Mouse (Mus musculus) CH12.LX (cell line): ENCODE measurements around the gene Olfr976. TPM values are rescaled to one million over a fixed set of nuclear protein-coding genes. Genes with fewer than 3 reads are reported as not detected.
"Not testable (repeated sequence)": the region's sequence is repeated elsewhere in the genome, so short reads cannot be mapped to it uniquely, and the experiment has no call there.

Experiments
- DNase-seq: peaks from one replicate; pipeline ENCODE4 v3.0.0-alpha.2; 2013; ENCODE audit errors: extremely low read depth
- H3K27ac ChIP-seq: 2 replicates; pipeline ENCODE4 v1.5.1; 2012; ENCODE audit warnings: low read depth, mild to moderate bottlenecking, control low read depth, moderate library complexity; ENCODE audit not compliant: insufficient read depth
- H3K27me3 ChIP-seq: replicated peaks from 2 replicates; pipeline ENCODE3; 2012; ENCODE audit warnings: inconsistent platforms
- H3K36me3 ChIP-seq, 2 experiments: replicated peaks in 1 of 2; 2 replicates each; pipeline versions ENCODE3 to v1.6.1; 2012; ENCODE audit warnings: inconsistent platforms in 1 of 2, low read length in 1 of 2, mild to moderate bottlenecking in 1 of 2, mixed read lengths in 1 of 2, moderate library complexity in 1 of 2; ENCODE audit not compliant: control insufficient read depth in 1 of 2, insufficient read depth in 1 of 2
- H3K4me1 ChIP-seq, 2 experiments: 2 replicates each; pipeline ENCODE4 v1.6.1; 2012; ENCODE audit warnings: inconsistent platforms in 1 of 2, moderate library complexity in 1 of 2; ENCODE audit not compliant: insufficient read depth in 2 of 2, control insufficient read depth in 1 of 2
- H3K4me2 ChIP-seq: 2 replicates; pipeline ENCODE4 v1.6.1; 2012; ENCODE audit warnings: low read depth, mild to moderate bottlenecking, control low read depth; ENCODE audit not compliant: poor library complexity, insufficient read depth, severe bottlenecking
- H3K4me3 ChIP-seq, 3 experiments: fragments of 150-350 bp in 1 of 3; sonication (generic) in 1 of 3; replicated peaks in 1 of 3; 2 replicates each; pipeline versions ENCODE3 to v1.5.1; 2011 to 2012; ENCODE audit warnings: low read depth in 2 of 3, low read length in 2 of 3, mild to moderate bottlenecking in 2 of 3, moderate library complexity in 2 of 3, control low read depth in 1 of 3, improper control_type of control experiment in 1 of 3, inconsistent platforms in 1 of 3, mixed read lengths in 1 of 3; ENCODE audit not compliant: poor library complexity in 1 of 3
- H3K79me2 ChIP-seq: replicated peaks from 2 replicates; pipeline ENCODE4 v1.6.1; 2012; ENCODE audit warnings: mild to moderate bottlenecking, moderate library complexity; ENCODE audit not compliant: control insufficient read depth, poor library complexity, insufficient read depth, severe bottlenecking; ENCODE audit errors: extremely low read depth
- H3K9ac ChIP-seq: 2 replicates; pipeline ENCODE4 v1.6.1; 2012; ENCODE audit warnings: low read depth, mild to moderate bottlenecking, control low read depth, moderate library complexity; ENCODE audit not compliant: insufficient read depth
- H3K9me3 ChIP-seq: replicated peaks from 2 replicates; pipeline ENCODE3; 2012; ENCODE audit warnings: low read length, inconsistent platforms, mixed read lengths
- BHLHE40 ChIP-seq: IDR thresholded peaks from 2 replicates; pipeline ENCODE4 v1.6.1; 2011; ENCODE audit warnings: mild to moderate bottlenecking, low read depth, low read length, improper control_type of control experiment
- CHD2 ChIP-seq: IDR thresholded peaks from 2 replicates; pipeline ENCODE4 v1.6.1; 2011; ENCODE audit warnings: low read length, improper control_type of control experiment
- E2F4 ChIP-seq: IDR thresholded peaks from 2 replicates; pipeline ENCODE4 v1.6.1; 2011; ENCODE audit warnings: low read depth, low read length, improper control_type of control experiment; ENCODE audit not compliant: insufficient replicate concordance
- EP300 ChIP-seq: IDR thresholded peaks from 2 replicates; pipeline ENCODE4 v1.6.1; 2011; ENCODE audit warnings: low read length, improper control_type of control experiment
- IRF4 ChIP-seq: IDR thresholded peaks from 2 replicates; pipeline ENCODE4 v1.6.1; 2014; ENCODE audit warnings: low read depth, mild to moderate bottlenecking, inconsistent platforms, low read length, improper control_type of control experiment
- JUN ChIP-seq: IDR thresholded peaks from 2 replicates; pipeline ENCODE4 v1.6.1; 2011; ENCODE audit warnings: low read depth, mild to moderate bottlenecking, low read length, improper control_type of control experiment, moderate library complexity; ENCODE audit not compliant: insufficient read depth
- JUND ChIP-seq: conservative IDR thresholded peaks from 2 replicates; pipeline ENCODE4 v1.6.1; 2011; ENCODE audit warnings: low read depth, low read length, improper control_type of control experiment
- MAZ ChIP-seq: IDR thresholded peaks from 2 replicates; pipeline ENCODE4 v1.6.1; 2012; ENCODE audit warnings: low read depth, mild to moderate bottlenecking, inconsistent platforms, low read length, improper control_type of control experiment, moderate library complexity
- MXI1 ChIP-seq: IDR thresholded peaks from 2 replicates; pipeline ENCODE4 v1.6.1; 2011; ENCODE audit warnings: mild to moderate bottlenecking, low read depth, low read length, improper control_type of control experiment
- MYC ChIP-seq: IDR thresholded peaks from 2 replicates; pipeline ENCODE4 v1.6.1; 2011; ENCODE audit warnings: low read depth, mild to moderate bottlenecking, improper control_type of control experiment, low read length
- PAX5 ChIP-seq: IDR thresholded peaks from 2 replicates; pipeline ENCODE4 v1.6.1; 2012; ENCODE audit warnings: low read length, inconsistent platforms, mixed read lengths
- POLR2AphosphoS2 ChIP-seq: IDR thresholded peaks from 2 replicates; pipeline ENCODE4 v1.6.1; 2011; ENCODE audit warnings: low read depth, low read length, improper control_type of control experiment
- TBP ChIP-seq: conservative IDR thresholded peaks from 2 replicates; pipeline ENCODE4 v1.6.1; 2011; ENCODE audit warnings: low read depth, low read length, improper control_type of control experiment
- TCF12 ChIP-seq: IDR thresholded peaks from 2 replicates; pipeline ENCODE4 v1.6.1; 2014; ENCODE audit warnings: low read depth, mild to moderate bottlenecking, inconsistent platforms, low read length, improper control_type of control experiment
- ZC3H11A ChIP-seq: IDR thresholded peaks from 2 replicates; pipeline ENCODE4 v1.6.1; 2012; ENCODE audit warnings: low read depth, mild to moderate bottlenecking, inconsistent platforms, low read length, improper control_type of control experiment
- dilution Hi-C: fragments of 300-500 bp; cut with MboI; formaldehyde crosslinking; loops from 2 replicates; pipeline ENCODE4 v1.14.3; 2020; ENCODE audit warnings: low sequenced_read_pairs; ENCODE audit not compliant: extremely low pct_unique_long_range_greater_than_20kb, extremely low pct_ligation_motif_present
- in situ Hi-C: fragments of 300-500 bp; cut with MboI; formaldehyde crosslinking; loops from 3 replicates; pipeline ENCODE4 v1.14.3; 2019; ENCODE audit warnings: low sequenced_read_pairs, low pct_ligation_motif_present, low pct_unique_long_range_greater_than_20kb, mixed read lengths
- polyA plus RNA-seq: library from polyadenylated mRNA; unstranded; fragments of >175 nt; gene quantifications from 2 replicates; pipeline ENCODE4 v1.2.1, GENCODE M21; 2012; ENCODE audit warnings: low read depth; ENCODE audit not compliant: insufficient read length
- total RNA-seq, 2 experiments: library from RNA; depleted of rRNA; stranded (reverse); fragments of 300-350 nt in 1 of 2; fragments of >200 nt in 1 of 2; gene quantifications; 2 replicates each; pipeline ENCODE4 v1.2.3; 2012 to 2014

Gene Olfr976
- total and polyA plus RNA-seq, 3 experiments, result not detected

- H3K4me1 ChIP-seq, H3K27me3 ChIP-seq, in situ Hi-C loops, H3K79me2 ChIP-seq, H3K27ac ChIP-seq, DNase-seq, H3K4me3 ChIP-seq, H3K9me3 ChIP-seq, dilution Hi-C loops, H3K36me3 ChIP-seq, H3K9ac ChIP-seq, H3K4me2 ChIP-seq: not testable (repeated sequence)
Observed at GRCm38 (mm10) chr9:39927975-39928836, 32.7 kb downstream of the Olfr976 start.

DNA sequence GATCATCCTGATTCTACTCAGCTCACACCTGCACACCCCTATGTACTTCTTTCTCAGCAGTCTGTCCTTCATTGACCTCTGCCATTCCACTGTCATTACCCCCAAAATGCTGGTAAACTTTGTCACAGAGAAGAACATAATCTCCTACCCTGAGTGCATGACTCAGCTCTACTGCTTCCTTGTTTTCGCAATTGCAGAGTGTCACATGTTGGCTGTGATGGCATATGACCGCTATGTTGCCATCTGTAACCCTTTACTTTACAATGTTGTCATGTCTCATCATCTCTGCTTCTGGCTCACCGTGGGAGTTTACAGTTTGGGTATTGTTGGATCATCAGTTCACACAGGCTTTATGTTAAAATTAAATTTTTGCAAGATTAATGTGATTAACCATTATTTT lies 51.0 kb downstream of the Olfr976 start:
- in situ Hi-C loops, result no loop called here
- dilution Hi-C loops, result no loop called here
- Histone ChIP-seq H3K4me2 (no peak overlapping the region), H3K9ac (no peak overlapping the region), H3K79me2 (no peaks in the 10 kb centered on the region), H3K27me3 (no peaks in the 10 kb centered on the region), H3K36me3 (no peaks in the 10 kb centered on the region), H3K4me3 (no peak overlapping the region), H3K9me3 (no peaks in the 10 kb centered on the region), H3K27ac (no peak overlapping the region), H3K4me1 (peaks cover 0 to 13% of the 10 kb centered on the region in 2 experiments; a peak in 2 of 4 replicates)
- DNase-seq, result no peak
- TF ChIP-seq TBP, result no peak
- TF ChIP-seq JUND, result no peak
- TF ChIP-seq POLR2AphosphoS2, result no peak
- TF ChIP-seq BHLHE40, result no peak
- no peak for TF ChIP-seq PAX5
- no peak for TF ChIP-seq TCF12
- TF ChIP-seq ZC3H11A, result no peak
- no peak for TF ChIP-seq MAZ
- TF ChIP-seq EP300, result no peak
- no peak for TF ChIP-seq E2F4
- no peak for TF ChIP-seq JUN
- TF ChIP-seq MYC, result no peak
- TF ChIP-seq CHD2, result no peak

DNA sequence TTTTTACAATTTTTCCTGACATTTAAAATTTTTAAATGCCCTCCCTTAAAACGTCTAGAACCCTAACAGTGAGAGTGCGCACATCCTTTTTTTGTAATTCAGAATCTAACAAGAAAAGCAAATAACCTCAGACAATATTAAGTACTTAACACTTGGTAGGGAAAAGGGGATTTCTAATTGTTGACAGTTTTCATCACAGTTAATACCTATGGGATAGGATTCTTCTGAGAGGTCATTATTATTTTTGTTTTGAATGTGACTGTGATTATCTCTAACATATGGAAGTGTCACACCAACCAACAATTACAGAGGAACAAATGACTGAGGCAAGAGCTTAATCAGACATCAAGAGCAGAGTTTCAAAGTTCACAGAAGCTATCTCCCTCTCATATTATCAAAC lies 53.9 kb downstream of the Olfr976 start, which contains the start of gene Olfr229:
Olfr229 (plus strand) TSS at position 301 of the 400 bp plus-strand sequence.
- TF ChIP-seq EP300, result no peak
- no peak for TF ChIP-seq IRF4
- no peak for TF ChIP-seq ZC3H11A
- no peak for TF ChIP-seq MXI1
- TF ChIP-seq BHLHE40, result no peak
- in situ Hi-C loops, result no loop called here
- Histone ChIP-seq H3K79me2 (no peaks in the 10 kb centered on the region), H3K36me3 (no peaks in the 10 kb centered on the region), H3K4me1 (peaks cover 0 to 16% of the 10 kb centered on the region in 2 experiments; a peak in 2 of 4 replicates), H3K9ac (no peak within 1 kb of the TSS), H3K27me3 (no peaks in the 10 kb centered on the region), H3K27ac (no peak within 1 kb of the TSS), H3K4me2 (no peak within 1 kb of the TSS), H3K9me3 (no peaks in the 10 kb centered on the region), H3K4me3 (no peak within 1 kb of the TSS)
- no peak for DNase-seq
- dilution Hi-C loops, result no loop called here
